Mouse (Mus musculus): ENCODE measurements around the gene Wrap53.

Gene Wrap53

GRCm38 (mm10) chr11:69605726-69606490 lies 25.9 kb upstream of the Wrap53 start, which contains the start of gene Atp1b2:
TSS of gene Atp1b2 (minus strand) at chr11:69605942.
- in situ Hi-C loops (cut with MboI; ENCODE audit: low pct_unique_long_range_greater_than_20kb in 1 of 2, low sequenced_read_pairs in 2 of 2, unreplicated experiment in 1 of 2): loop anchor here in 1 of 2 experiments (25.0 kb wide), 1 partner anchor 194 kb away; the partner anchor contains the start of gene Kdm6b

- in situ Hi-C loops (cut with MboI; ENCODE audit: low pct_unique_long_range_greater_than_20kb in 1 of 2, low sequenced_read_pairs in 2 of 2, unreplicated experiment in 1 of 2): loop anchor here in 1 of 2 experiments (25.0 kb wide), 1 partner anchor 193 kb away; the partner anchor contains the start of gene Kdm6b
These were observed 25.0 kb upstream of the Wrap53 start for GRCm38 (mm10) chr11:69604795-69605664.

DNA sequence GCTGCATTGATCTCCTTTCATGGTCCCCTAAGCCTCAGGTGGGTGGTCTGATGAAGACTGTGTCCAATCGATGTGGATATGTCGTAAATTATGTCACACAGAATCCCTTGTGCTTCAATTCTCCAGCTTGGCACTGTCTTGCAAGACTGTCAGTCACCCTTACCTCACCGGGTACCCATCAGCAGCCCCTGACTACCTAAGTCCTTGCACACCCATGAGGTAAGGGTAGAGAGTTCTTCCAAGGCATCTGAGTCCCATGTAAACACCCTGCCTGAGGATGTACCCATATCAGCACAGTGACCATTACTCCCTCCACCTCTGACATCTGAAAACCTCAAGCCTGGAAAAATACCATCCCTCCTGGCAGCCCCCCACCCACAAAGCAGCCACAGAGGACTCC lies 24.3 kb upstream of the Wrap53 start:
- in situ Hi-C loops (cut with MboI; ENCODE audit: low pct_unique_long_range_greater_than_20kb in 1 of 2, low sequenced_read_pairs in 2 of 2, unreplicated experiment in 1 of 2): loop anchor here in 1 of 2 experiments (25.0 kb wide), 1 partner anchor 192 kb away; the partner anchor contains the start of gene Kdm6b

GRCm38 (mm10) chr11:69603516-69603915 lies 23.5 kb upstream of the Wrap53 start:
- in situ Hi-C loops (cut with MboI; ENCODE audit: low pct_unique_long_range_greater_than_20kb in 1 of 2, low sequenced_read_pairs in 2 of 2, unreplicated experiment in 1 of 2): loop anchor here in 1 of 2 experiments (25.0 kb wide), 1 partner anchor 191 kb away; the partner anchor contains the start of gene Kdm6b

GRCm38 (mm10) chr11:69601768-69602167 lies 21.7 kb upstream of the Wrap53 start:
- in situ Hi-C loops (cut with MboI; ENCODE audit: low pct_unique_long_range_greater_than_20kb in 1 of 2, low sequenced_read_pairs in 2 of 2, unreplicated experiment in 1 of 2): loop anchor here in 1 of 2 experiments (25.0 kb wide), 1 partner anchor 189 kb away; the partner anchor contains the start of gene Kdm6b

DNA sequence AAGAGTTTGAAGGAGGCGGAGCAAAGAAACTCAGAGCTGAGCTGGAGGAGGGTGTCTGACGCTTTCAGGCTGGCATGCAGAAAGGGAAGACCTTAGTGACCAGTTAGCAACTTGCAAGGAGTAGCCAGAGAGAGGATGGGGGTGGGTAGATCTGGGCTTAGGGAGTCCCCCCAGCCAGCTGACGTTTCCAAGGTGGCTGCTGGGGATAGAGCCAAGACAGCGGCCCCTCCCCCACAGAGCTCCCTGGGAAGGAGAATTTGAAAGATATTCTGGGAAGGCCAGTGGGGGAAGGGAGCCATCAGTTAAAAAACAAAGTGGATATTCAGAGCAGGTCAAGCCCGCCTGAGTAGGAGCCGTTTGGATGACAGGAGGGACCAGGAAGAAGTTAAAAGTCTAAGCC lies 20.0 kb upstream of the Wrap53 start:
- in situ Hi-C loops (cut with MboI; ENCODE audit: low pct_unique_long_range_greater_than_20kb in 1 of 2, low sequenced_read_pairs in 2 of 2, unreplicated experiment in 1 of 2): loop anchor here in 1 of 2 experiments (25.0 kb wide), 1 partner anchor 188 kb away; the partner anchor contains the start of gene Kdm6b

DNA sequence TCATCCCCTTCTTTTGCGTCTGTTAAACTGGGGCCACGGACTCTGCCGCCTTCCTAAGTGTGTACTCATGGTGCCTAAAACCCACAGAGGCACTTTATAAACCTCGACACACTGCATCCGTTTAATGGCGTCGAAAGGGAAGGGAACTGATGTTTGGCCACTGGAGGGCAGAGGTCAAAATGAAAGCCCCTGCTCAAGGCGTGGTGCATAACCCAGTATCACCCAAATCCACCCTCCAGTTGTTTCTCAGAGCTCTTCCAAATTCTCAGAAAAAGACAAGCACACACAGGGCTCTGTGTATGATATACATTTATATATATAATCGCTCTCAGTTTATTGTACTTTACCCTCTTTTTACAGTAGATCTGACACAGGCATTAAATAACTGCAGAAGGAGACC lies 19.4 kb upstream of the Wrap53 start:
- in situ Hi-C loops (cut with MboI; ENCODE audit: low pct_unique_long_range_greater_than_20kb in 1 of 2, low sequenced_read_pairs in 2 of 2, unreplicated experiment in 1 of 2): no loop called here

GRCm38 (mm10) chr11:69594853-69595252 lies 14.8 kb upstream of the Wrap53 start:
- in situ Hi-C loops (cut with MboI; ENCODE audit: low pct_unique_long_range_greater_than_20kb in 1 of 2, low sequenced_read_pairs in 2 of 2, unreplicated experiment in 1 of 2): no loop called here

DNA sequence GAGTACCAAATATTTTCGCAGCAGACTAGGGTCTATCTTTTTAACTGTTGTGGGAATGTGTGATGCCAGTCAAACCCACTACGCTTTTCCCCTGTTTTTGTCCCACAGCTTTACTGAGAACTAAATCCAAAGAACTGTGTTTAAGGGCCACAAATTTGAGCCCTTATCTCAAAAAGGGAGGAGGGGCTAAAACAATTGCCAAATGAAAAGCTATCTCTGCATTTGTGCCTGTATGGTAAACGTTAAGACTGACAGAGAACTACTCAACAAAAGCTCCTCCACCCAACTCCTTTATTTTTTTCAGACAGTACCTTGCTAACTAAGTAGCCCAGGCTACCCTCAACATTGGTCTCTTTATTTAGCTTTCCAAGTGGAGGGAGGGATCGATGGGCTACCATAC lies 12.7 kb upstream of the Wrap53 start:
- in situ Hi-C loops (cut with MboI; ENCODE audit: low pct_unique_long_range_greater_than_20kb in 1 of 2, low sequenced_read_pairs in 2 of 2, unreplicated experiment in 1 of 2): no loop called here

DNA sequence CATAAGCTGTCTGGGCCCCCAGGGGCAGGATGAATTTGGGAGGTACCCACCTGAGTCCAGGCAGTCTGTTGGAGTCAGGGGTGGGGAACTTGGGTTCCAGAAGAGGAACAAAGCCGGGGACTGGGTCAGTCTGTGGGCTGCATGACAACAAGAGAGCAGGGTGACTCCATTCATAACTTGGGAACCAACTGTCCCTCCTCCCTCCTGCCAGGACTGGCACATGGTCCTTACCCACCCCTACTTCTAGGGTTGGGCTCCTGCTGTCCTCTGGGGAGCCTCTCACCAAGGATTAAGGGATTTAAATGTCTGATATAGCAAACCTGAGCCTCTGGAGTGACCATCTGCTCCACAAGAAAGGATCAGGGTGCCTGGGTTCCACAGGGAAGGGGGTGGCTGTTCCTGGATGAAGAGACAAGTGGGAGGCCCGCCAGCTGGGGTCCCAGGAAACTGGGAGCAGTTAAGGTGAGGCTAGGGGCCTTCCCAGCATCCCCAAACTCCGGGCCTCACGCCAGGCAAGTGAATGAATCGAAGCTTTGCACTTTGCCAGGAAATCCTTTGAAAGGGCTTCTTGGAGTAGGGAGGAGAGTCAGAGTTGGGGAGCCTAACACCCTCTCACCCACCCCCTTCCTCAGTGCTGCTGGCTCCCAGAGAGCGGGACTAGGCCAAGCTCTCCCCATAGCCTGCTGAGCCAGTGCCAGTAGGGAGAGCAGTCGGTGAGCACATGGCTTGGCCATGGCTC lies 12.0 kb upstream of the Wrap53 start:
- in situ Hi-C loops (cut with MboI; ENCODE audit: low pct_unique_long_range_greater_than_20kb in 1 of 2, low sequenced_read_pairs in 2 of 2, unreplicated experiment in 1 of 2): no loop called here

- in situ Hi-C loops (cut with MboI; ENCODE audit: low pct_unique_long_range_greater_than_20kb in 1 of 2, low sequenced_read_pairs in 2 of 2, unreplicated experiment in 1 of 2): no loop called here
These were observed 11.4 kb upstream of the Wrap53 start for GRCm38 (mm10) chr11:69591424-69591823.

- in situ Hi-C loops (cut with MboI; ENCODE audit: low pct_unique_long_range_greater_than_20kb in 1 of 2, low sequenced_read_pairs in 2 of 2, unreplicated experiment in 1 of 2): no loop called here
These were observed 10.6 kb upstream of the Wrap53 start for GRCm38 (mm10) chr11:69590622-69591021.

DNA sequence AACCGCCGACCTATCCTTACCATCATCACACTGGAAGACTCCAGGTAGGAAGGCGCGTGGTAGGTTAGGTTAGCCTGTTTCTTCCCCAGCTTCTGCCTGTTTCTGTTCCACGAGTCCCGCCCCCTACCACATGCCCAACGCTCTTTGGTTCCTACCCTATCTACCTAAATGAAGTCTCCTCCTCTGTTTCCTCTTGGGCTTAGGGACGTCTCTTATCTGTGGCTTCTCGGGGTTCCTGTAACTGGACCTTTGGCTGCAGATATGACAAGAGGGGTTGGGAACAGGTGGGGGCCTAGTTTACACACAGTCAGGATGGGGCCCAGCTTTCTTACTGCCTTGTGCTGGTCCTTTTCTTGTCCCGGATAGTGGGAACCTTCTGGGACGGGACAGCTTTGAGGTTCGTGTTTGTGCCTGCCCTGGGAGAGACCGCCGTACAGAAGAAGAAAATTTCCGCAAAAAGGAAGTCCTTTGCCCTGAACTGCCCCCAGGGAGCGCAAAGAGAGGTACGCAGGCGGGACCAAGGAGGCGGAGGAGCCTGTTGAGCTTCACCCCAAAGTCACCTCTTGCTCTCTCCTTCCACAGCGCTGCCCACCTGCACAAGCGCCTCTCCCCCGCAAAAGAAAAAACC lies 9.3 kb upstream of the Wrap53 start:
- in situ Hi-C loops (cut with MboI; ENCODE audit: low pct_unique_long_range_greater_than_20kb in 1 of 2, low sequenced_read_pairs in 2 of 2, unreplicated experiment in 1 of 2): no loop called here

- in situ Hi-C loops (cut with MboI; ENCODE audit: low pct_unique_long_range_greater_than_20kb in 1 of 2, low sequenced_read_pairs in 2 of 2, unreplicated experiment in 1 of 2): no loop called here
These were observed 5.8 kb upstream of the Wrap53 start for GRCm38 (mm10) chr11:69585718-69586325.

DNA sequence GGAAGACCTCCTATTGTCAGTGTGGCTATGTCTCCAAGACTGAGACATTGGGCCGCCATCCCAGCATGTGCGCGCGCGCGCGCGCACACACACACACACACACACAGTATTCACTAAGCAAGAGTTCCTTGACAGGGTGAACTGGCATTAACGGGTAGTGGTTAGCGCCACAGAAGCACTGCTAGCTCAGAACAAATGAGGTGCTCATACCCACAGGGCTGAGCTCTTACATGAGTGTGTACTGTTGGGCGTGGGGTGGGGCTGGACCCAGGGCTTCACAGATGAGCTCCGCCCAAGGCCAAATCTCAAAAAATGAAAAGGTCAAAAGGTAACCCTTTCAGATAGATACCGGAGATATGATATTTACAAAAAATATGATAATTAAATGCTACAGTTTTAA lies 4.9 kb upstream of the Wrap53 start:
- in situ Hi-C loops (cut with MboI; ENCODE audit: low pct_unique_long_range_greater_than_20kb in 1 of 2, low sequenced_read_pairs in 2 of 2, unreplicated experiment in 1 of 2): no loop called here

- in situ Hi-C loops (cut with MboI; ENCODE audit: low pct_unique_long_range_greater_than_20kb in 1 of 2, low sequenced_read_pairs in 2 of 2, unreplicated experiment in 1 of 2): no loop called here
These were observed 4.0 kb upstream of the Wrap53 start for GRCm38 (mm10) chr11:69584008-69584407.

DNA sequence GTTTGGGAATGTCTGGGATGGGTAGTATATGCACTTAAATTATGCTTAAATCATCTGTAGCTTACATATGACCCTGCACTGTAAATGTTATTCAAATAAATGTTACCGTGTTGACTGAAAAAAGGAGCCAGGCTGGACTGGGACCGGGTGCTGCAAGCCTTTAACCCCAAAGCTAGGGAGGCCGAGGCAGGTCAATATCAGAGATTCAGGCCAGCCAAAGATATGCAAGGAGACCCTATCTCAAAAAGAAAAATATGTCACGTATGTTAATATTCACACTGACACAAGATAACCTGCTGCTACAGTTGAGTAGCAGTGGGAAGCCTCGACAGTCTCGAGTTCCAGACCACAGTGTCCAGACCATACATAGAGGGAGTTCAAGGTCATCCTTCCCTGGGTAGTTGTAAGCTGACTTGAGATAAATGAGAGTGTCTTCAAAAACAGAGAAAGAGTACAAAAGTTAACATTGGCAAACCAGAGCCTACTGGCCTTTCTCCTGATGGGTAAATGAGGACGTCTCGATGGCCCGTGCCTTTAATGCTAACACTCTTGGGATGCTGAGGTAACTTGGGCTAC lies 2.3 kb upstream of the Wrap53 start:
- in situ Hi-C loops (cut with MboI; ENCODE audit: low pct_unique_long_range_greater_than_20kb in 1 of 2, low sequenced_read_pairs in 2 of 2, unreplicated experiment in 1 of 2): no loop called here

Measured in mouse embryonic stem cell (cell line).